Mouse (Mus musculus) liver, embryonic 16.5 days (tissue): ENCODE results near the gene Asna1. TPM values are rescaled to one million over a fixed set of nuclear protein-coding genes. Genes with fewer than 3 reads are reported as not detected.
A peak's percentile ranks its signal among the peaks of the same experiment; 100 is the strongest.

Experiments
- ATAC-seq: fragments of 200-750 bp; cut with Nextera tagmentation; 2 replicates; pipeline ENCODE4 v1.8.0; 2017; ENCODE audit warnings: low read depth, mild to moderate bottlenecking, moderate number of reproducible peaks, moderate library complexity
- H3K27ac ChIP-seq: fragments of 300-500 bp; sonication (generic); 2 replicates; pipeline ENCODE4 v1.5.1; 2014; ENCODE audit warnings: mild to moderate bottlenecking, low read length
- H3K27me3 ChIP-seq: fragments of 300-500 bp; sonication (generic); 2 replicates; pipeline ENCODE4 v1.6.1; 2014; ENCODE audit warnings: low read depth, low read length, mixed read lengths; ENCODE audit not compliant: control insufficient read depth, insufficient read depth
- H3K36me3 ChIP-seq: fragments of 300-500 bp; sonication (generic); 2 replicates; pipeline ENCODE4 v1.6.1; 2014; ENCODE audit warnings: mild to moderate bottlenecking; ENCODE audit not compliant: control insufficient read depth, insufficient read depth
- H3K4me1 ChIP-seq: fragments of 300-500 bp; sonication (generic); 2 replicates; pipeline ENCODE4 v1.6.1; 2014; ENCODE audit warnings: low read depth, low read length, mixed read lengths; ENCODE audit not compliant: control insufficient read depth
- H3K4me2 ChIP-seq: fragments of 300-500 bp; sonication (generic); 2 replicates; pipeline ENCODE4 v1.6.1; 2014; ENCODE audit warnings: low read depth, low read length, mixed read lengths
- H3K4me3 ChIP-seq: fragments of 300-500 bp; sonication (generic); 2 replicates; pipeline ENCODE4 v1.5.1; 2014; ENCODE audit warnings: low read depth, mild to moderate bottlenecking, low read length
- H3K9ac ChIP-seq: fragments of 300-500 bp; sonication (generic); 2 replicates; pipeline ENCODE4 v1.6.1; 2014; ENCODE audit warnings: low read depth, low read length
- H3K9me3 ChIP-seq: fragments of 300-500 bp; sonication (generic); replicated peaks from 2 replicates; pipeline ENCODE4 v1.6.1; 2016; ENCODE audit warnings: low read length; ENCODE audit not compliant: control insufficient read depth
- WGBS: fragments of 180-500 bp; shearing (Covaris S2); extraction: QIAGEN DNeasy Blood & Tissue Kit; methylation state at CpG from one replicate; pipeline ENCODE4 v1.1.7; 2014; ENCODE audit not compliant: insufficient replicate concordance; 5-methylcytosine and 5-hydroxymethylcytosine counted together
- polyA plus RNA-seq: library from polyadenylated mRNA; unstranded; fragments of >200 nt; fragmentation: Nextera tagmentation; extraction: Ambion mirVana; gene quantifications from 2 replicates; pipeline ENCODE4 v1.2.1, GENCODE M21; 2015

The Asna1 gene
- polyA plus RNA-seq, 1 experiment from 2014 or later: 48.6 TPM

DNA sequence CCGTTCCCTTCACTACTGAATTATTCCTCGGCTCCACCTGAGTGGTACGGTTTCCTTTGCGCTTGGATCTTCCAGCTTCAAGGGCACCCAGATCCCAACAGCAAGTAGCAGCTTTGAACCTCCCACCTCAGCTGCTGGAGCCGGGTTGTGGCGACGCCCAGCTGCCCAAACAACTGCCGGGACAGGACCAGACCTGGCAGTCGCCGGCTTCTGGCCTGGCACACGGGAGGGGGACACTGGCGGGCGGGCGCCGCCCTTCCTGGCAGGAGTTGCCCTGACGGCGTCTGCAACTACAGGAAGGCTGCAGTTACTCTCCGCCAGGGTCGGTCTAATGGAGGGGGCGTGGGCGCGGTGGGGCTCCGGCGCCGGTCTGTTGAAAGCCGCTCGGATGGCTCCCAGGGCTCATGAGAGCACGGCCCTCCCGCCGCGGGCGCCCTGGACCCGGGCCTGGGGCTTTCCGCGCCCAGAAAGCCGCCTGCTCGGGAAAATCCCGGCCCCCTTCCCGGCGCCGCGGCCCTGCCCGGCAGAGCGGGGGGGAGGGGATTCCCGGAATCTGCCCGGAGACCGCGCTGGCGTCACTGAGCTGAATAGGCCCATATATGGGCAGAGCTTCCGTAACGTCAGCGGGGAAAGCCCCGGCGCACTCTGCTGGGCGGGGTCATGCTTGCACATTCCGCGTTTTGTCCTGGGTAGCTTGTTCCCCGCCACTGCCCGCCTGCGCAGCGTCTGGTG is 48.9 kb downstream of the Asna1 start:
- under 1% methylated on average over 61 of the region's 61 CpGs for WGBS
- H3K36me3 ChIP-seq: peaks cover 36% of the 10 kb centered on the region
- peak overlapping the region; percentile 98 for H3K4me2 ChIP-seq
- peak overlapping the region; percentile 73 for H3K9ac ChIP-seq
- peaks cover 92% of the 10 kb centered on the region for H3K4me1 ChIP-seq
- peaks cover 9% of the 10 kb centered on the region for H3K27me3 ChIP-seq
- no peaks in the 10 kb centered on the region for H3K9me3 ChIP-seq
- H3K4me3 ChIP-seq: peak overlapping the region; percentile 75
- ATAC-seq: peak; percentile 79
- H3K27ac ChIP-seq: peak overlapping the region; percentile 97

DNA sequence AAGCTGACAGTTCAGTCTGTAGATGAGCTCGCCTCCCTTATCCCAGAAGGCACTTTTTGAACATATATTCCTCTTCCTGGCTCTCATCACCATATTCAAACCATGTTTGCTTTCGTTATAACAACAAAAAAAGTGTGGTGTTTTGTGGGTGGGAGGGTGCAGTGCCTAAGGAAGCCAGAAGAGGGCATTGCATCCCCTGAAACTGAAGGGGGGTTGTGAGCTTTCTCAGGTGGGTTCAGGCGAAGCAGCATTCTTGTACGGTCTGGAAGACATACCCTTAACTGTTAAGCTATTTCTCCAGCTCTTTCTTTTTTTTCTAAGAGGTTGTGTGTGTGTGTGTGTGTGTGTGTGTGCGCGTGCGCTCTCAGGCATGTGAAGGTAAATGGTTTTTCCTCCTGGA is 49.6 kb downstream of the Asna1 start:
- Histone ChIP-seq H3K4me1 (peaks cover 88% of the 10 kb centered on the region), H3K4me2 (peak overlapping the region; percentile 98), H3K9me3 (no peaks in the 10 kb centered on the region), H3K9ac (peak overlapping the region; percentile 73), H3K4me3 (peak overlapping the region; percentile 75), H3K27me3 (peaks cover 9% of the 10 kb centered on the region), H3K27ac (peak overlapping the region; percentile 97), H3K36me3 (peaks cover 42% of the 10 kb centered on the region)
- 22% methylated on average over 7 of the region's 7 CpGs for WGBS
- no peak for ATAC-seq

DNA sequence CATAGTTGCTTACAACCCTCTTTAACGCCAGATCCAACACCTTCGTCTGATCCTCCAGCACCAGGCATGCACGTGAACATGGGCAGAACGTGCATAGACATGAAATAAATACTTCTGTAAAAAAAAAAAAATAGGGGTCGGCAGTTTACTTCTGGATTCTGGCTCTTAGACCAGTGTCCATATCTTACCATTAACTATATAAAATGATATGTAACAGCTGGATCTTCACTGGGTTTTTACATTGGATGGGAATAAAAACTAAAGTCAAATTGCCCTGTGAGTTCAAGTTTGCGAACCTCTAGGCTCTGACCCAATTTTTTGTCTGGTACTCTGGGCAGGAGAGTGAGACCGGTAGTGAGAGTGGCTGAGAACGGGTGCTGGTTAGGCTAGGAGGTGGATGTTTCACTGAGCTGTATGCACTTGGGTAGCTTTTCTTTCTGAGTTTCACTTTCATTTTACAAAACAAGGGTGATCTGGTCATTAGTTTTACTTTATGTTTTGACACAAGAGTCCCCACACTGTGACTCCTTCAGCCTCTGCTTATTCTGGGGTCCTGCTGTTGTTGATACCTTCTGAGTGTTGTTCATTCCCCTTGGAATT is 50.4 kb downstream of the Asna1 start:
- Histone ChIP-seq H3K36me3 (peaks cover 44% of the 10 kb centered on the region), H3K4me1 (peaks cover 82% of the 10 kb centered on the region), H3K4me3 (peak overlapping the region; percentile 75), H3K27ac (peak overlapping the region; percentile 97), H3K27me3 (peaks cover 9% of the 10 kb centered on the region), H3K9me3 (no peaks in the 10 kb centered on the region), H3K4me2 (peak overlapping the region; percentile 98), H3K9ac (peak overlapping the region; percentile 11; the same call in 1 of the 2 replicates)
- no peak for ATAC-seq
- 67% methylated on average over 8 of the region's 8 CpGs for WGBS

DNA sequence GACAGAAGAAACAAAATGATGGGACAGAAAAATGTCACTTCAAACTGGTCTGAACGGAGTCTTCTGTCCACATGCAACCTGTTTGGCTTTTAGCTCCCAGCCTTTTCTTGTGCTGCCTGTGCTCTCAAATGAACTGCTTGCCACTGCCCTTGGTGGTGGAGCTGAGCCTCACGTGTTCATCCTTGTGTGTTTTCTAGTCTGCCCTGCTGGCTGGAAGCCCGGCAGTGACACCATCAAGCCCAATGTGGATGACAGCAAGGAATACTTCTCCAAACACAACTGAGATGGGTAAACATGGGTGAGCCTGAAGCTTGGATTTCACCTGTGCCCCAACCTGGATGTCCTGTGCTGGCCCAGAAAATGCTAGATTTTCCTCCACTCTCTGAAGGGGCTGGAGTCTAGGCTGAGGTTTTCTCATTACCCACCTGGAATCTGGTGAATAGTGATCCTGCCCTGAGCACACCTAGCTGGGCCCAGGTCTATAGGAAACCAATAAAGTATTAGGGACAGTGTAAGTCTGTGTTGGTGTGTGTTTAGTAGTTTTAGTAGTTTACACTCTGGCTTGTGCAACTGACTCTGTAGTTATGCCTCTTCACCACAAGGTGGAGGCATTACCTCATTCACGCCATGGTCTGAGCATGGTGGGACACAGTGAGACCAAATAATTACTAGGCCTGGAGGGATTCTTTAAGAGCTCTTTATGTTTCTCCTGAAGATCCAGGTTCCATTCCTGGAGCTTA is 51.1 kb downstream of the Asna1 start:
- Histone ChIP-seq H3K4me1 (peaks cover 75% of the 10 kb centered on the region), H3K4me3 (peak overlapping the region; percentile 75), H3K27me3 (peaks cover 7% of the 10 kb centered on the region), H3K36me3 (peaks cover 44% of the 10 kb centered on the region), H3K27ac (peak overlapping the region; percentile 97), H3K4me2 (peak overlapping the region; percentile 98), H3K9ac (peak overlapping the region; percentile 37), H3K9me3 (no peaks in the 10 kb centered on the region)
- 65% methylated on average over 4 of the region's 4 CpGs for WGBS
- ATAC-seq: no peak

DNA sequence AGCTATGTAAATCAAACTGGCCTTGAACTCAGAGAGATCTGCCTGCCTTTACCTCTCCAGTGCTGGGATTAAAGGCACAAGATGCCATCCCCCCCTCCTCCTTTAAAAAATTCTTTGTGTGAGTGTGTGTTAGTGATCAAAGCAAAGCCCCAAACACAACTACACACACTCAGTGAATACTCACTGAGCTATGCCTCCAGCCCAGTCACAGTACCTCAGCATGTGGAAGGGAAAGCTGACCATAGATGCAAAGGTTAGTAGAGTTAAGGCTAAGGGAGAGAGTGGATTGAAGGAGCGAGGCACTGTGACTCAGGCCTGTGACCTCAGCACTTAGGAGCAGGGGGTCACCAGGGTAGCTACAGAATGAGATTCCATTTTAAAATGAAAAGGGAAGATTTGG is 52.0 kb downstream of the Asna1 start:
- Histone ChIP-seq H3K4me1 (peaks cover 72% of the 10 kb centered on the region), H3K9ac (peak overlapping the region; percentile 80), H3K27ac (peak overlapping the region; percentile 97), H3K4me3 (peak overlapping the region; percentile 75), H3K36me3 (peaks cover 44% of the 10 kb centered on the region), H3K9me3 (no peaks in the 10 kb centered on the region), H3K4me2 (peak overlapping the region; percentile 98), H3K27me3 (no peaks in the 10 kb centered on the region; the same call in 1 of the 2 replicates)
- 87% methylated on average over 1 of the region's 1 CpGs for WGBS
- no peak for ATAC-seq

DNA sequence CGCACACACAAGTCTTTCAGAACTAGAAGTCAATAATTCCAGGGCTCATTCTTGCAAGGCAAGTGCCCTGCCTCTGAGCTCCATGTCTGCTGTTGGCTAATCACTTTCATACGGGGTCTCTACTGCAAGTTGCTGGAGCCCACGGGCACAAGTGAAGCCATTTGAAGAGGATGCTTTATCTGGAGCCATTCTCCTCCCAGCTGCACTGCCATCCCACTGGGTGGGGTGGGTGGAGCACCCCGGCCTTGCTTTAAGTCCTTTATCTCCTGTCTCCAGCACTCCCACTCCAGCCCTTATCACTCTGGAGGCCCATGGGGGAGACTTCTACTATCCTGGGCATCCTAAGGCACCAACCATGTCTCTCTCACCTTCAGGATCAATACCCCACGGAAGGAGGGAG is 54.2 kb downstream of the Asna1 start:
- peak overlapping the region; percentile 75 for H3K4me3 ChIP-seq
- H3K27ac ChIP-seq: peak overlapping the region; percentile 97
- H3K27me3 ChIP-seq: no peaks in the 10 kb centered on the region
- 19% methylated on average over 5 of the region's 5 CpGs for WGBS
- ATAC-seq: peak; percentile 84
- peak overlapping the region; percentile 84 for H3K9ac ChIP-seq
- peaks cover 44% of the 10 kb centered on the region for H3K36me3 ChIP-seq
- H3K4me2 ChIP-seq: peak overlapping the region; percentile 98
- no peaks in the 10 kb centered on the region for H3K9me3 ChIP-seq
- peaks cover 73% of the 10 kb centered on the region for H3K4me1 ChIP-seq

DNA sequence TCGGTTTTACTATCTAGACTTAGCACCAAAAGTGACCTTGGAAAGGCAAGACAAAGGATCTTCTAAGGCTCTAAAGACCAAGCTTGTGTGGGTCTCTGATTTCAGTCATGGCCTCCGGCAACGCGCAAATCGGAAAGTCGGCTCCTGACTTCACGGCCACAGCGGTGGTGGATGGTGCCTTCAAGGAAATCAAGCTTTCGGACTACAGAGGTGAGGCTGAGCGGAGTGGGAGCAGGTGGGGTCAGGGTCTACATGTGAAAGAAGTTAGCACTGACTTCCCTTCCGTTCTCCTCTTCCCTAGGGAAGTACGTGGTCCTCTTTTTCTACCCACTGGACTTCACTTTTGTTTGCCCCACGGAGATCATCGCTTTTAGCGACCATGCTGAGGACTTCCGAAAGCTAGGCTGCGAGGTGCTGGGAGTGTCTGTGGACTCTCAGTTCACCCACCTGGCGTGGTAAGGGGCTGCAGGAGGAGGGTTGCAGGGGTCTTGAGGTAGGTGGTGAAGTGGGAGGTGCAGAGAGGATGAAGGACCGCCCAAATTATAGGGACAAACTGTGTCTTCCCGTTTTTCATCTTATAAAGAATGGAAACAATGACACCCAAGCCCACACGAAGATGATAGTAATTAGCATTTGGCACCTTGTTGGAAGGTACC is 54.8 kb downstream of the Asna1 start:
- WGBS: 4% methylated on average over 21 of the region's 21 CpGs
- peaks cover 66% of the 10 kb centered on the region for H3K4me1 ChIP-seq
- peak overlapping the region; percentile 84 for H3K9ac ChIP-seq
- no peak for ATAC-seq
- H3K4me2 ChIP-seq: peak overlapping the region; percentile 88
- H3K4me3 ChIP-seq: peak overlapping the region; percentile 75
- H3K27ac ChIP-seq: peak overlapping the region; percentile 97
- no peaks in the 10 kb centered on the region for H3K27me3 ChIP-seq
- H3K9me3 ChIP-seq: no peaks in the 10 kb centered on the region
- H3K36me3 ChIP-seq: peaks cover 44% of the 10 kb centered on the region

DNA sequence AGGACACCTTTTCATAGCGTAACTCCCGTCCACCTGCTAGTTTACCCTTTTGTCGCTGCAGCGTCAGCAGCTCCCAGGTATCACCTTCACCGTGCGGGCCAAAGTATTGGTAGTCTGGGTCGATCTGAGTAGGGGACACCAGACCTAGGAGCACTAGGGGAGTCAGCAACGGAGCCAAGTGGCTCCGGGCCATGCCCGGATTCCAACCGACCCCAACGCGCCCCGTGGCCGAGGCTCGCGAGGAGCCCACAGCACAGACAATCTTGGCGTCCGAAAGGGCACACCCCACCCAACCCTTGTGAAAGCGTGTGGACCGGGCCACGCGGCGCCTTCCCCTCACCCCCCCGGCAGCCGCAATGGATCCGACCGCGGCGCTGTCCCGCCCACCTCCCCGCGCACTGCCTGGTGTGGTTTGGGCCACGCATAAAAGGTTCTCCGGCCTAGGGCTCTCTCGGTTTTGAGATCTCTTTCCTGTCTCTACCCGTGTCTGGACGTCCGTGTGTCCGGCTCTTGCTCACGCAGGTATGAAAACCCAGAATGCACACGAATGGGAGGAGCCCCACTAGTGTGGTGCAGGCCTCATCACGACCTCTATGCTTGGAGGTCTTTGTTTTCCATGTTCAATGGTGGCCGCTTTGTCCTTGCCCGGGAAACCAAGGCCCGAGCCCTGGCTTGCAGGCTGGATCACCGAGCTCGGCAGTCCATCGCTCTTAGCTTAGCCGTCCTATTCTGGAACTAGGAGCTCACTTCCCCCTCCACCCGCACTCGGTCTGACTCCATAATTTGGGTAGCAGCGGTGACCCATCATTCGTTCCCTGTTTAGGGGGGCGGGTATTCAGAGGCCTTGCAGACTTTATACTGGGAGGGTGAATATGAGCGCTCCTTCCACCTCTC is 55.6 kb downstream of the Asna1 start, which contains the start of the genes Gm49661, Prdx2 and Rnaseh2a:
Gene Gm49661 (minus strand): TSS at position 193 of the 894 bp plus-strand sequence.
Gene Prdx2 (plus strand): TSS at position 347 of the 894 bp plus-strand sequence.
Gene Rnaseh2a (minus strand): TSS at position 527 of the 894 bp plus-strand sequence.
- peak within 1 kb of the TSS; percentile 88 for H3K4me2 ChIP-seq
- peak within 1 kb of the TSS; percentile 97 for H3K27ac ChIP-seq
- WGBS: under 1% methylated on average over 56 of the region's 56 CpGs
- H3K36me3 ChIP-seq: peaks cover 41% of the 10 kb centered on the region
- no peaks in the 10 kb centered on the region for H3K27me3 ChIP-seq
- peak within 1 kb of the TSS; percentile 75 for H3K4me3 ChIP-seq
- H3K9ac ChIP-seq: peak within 1 kb of the TSS; percentile 84
- ATAC-seq: peak; percentile 68
- peaks cover 64% of the 10 kb centered on the region for H3K4me1 ChIP-seq
- no peaks in the 10 kb centered on the region for H3K9me3 ChIP-seq
